9 mouse cellular contexts compared by ENCODE assay signal in genomic region chr15:87940837-87941236, GRCm38 (mm10).
A peak's percentile ranks its signal among the peaks of the same experiment; 100 is the strongest.
DNase-seq lines count a peak whose midpoint lies in the region; ATAC-seq and TF ChIP-seq lines count a peak whose summit lies in the region.
"Had no signal": no experiment of that assay in that cellular context is flagged by ENCODE, and none has a peak within 500 bp of the region (broad histone marks: within the 10 kb centered on the region; RNA-seq: fewer than 3 reads in every experiment).

No protein-coding gene starts in this region.

- H3K36me3 ChIP-seq in E14TG2a.4 (ENCODE audit: insufficient read depth, low read length), result no peaks in the 10 kb centered on the region
- no peaks in the 10 kb centered on the region for H3K36me3 ChIP-seq in liver, postnatal 0 days (replicated peaks; ENCODE audit: insufficient read depth, low read length)

- TF ChIP-seq CTCF in E14TG2a.4 (conservative IDR thresholded peaks at IDR 0.05; ENCODE audit: low read length), result peak; percentile 55
- TF ChIP-seq CTCF in liver, postnatal 0 days (IDR thresholded peaks at IDR 0.05; ENCODE audit: low read depth), result peak; percentile 34

- no peak for TF ChIP-seq EP300 in liver, postnatal 0 days (IDR thresholded peaks at IDR 0.05; ENCODE audit: low read depth)

- H3K27ac ChIP-seq in liver, postnatal 0 days (ENCODE audit: low read depth), result no peak overlapping the region

- WGBS in liver, postnatal 0 days (ENCODE audit: insufficient replicate concordance), result 44% methylated on average over 3 of the region's 3 CpGs

- H3K4me2 ChIP-seq in liver, postnatal 0 days (ENCODE audit: low read depth, low read length), result no peak overlapping the region

- H3K4me1 ChIP-seq in E14TG2a.4 (replicated peaks; ENCODE audit: low read depth, low read length), result no peaks in the 10 kb centered on the region
- H3K4me1 ChIP-seq in liver, postnatal 0 days (ENCODE audit: insufficient read depth), result no peaks in the 10 kb centered on the region

- H3K9me3 ChIP-seq in E14TG2a.4 (ENCODE audit: low read length), result peaks cover 23% of the 10 kb centered on the region
- no peaks in the 10 kb centered on the region for H3K9me3 ChIP-seq in liver, postnatal 0 days (ENCODE audit: low read length)

- ATAC-seq in liver, postnatal 0 days, result no peak
- ATAC-seq in monocyte, adult 5-6 weeks (replicated peaks; ENCODE audit: insufficient number of reproducible peaks, low FRiP score, low TSS enrichment, poor library complexity, severe bottlenecking), result no peak

- H3K9ac ChIP-seq in liver, postnatal 0 days (replicated peaks), result no peak overlapping the region

- DNase-seq in heart, postnatal 4 days, result peak; percentile 28
- no peak for DNase-seq in heart, adult 9 months (ENCODE audit: low spot score in 2 of 2)
- DNase-seq in adrenal gland, postnatal 36 days, result peak; percentile 58 to 66
- DNase-seq in frontal cortex, postnatal 36 days (ENCODE audit: low spot score in 2 of 2), result peak; percentile 47 to 69
- DNase-seq in liver, postnatal 0 days, result no peak
- DNase-seq in T-cell, adult 2 months (ENCODE audit: low spot score), result no peak

- no peaks in the 10 kb centered on the region for H3K27me3 ChIP-seq in E14TG2a.4 (ENCODE audit: insufficient read depth, low read length)
- H3K27me3 ChIP-seq in liver, postnatal 0 days (ENCODE audit: insufficient read depth, low read length), result no peaks in the 10 kb centered on the region

- no peak overlapping the region for H3K4me3 ChIP-seq in E14TG2a.4 (replicated peaks; ENCODE audit: low read length)
- no peak overlapping the region for H3K4me3 ChIP-seq in liver, postnatal 0 days (ENCODE audit: low read depth, low read length)
- H3K4me3 ChIP-seq: erythroblast, embryonic 14.5 days had no signal

Comparison
In these comparisons a context has a peak if more than half of its experiments do, and no peak if none do; other contexts are left out.
1. DNase-seq: peak in heart, postnatal 4 days (single experiment), adrenal gland, postnatal 36 days (2 of 2) and frontal cortex, postnatal 36 days (2 of 2); none in heart, adult 9 months (0 of 2), liver, postnatal 0 days (single experiment) and T-cell, adult 2 months (single experiment).